Mouse (Mus musculus) E14TG2a.4 (cell line): ENCODE results near the gene Edc4.

ENCODE experiments used
- CTCF ChIP-seq: conservative IDR thresholded peaks from 2 replicates; pipeline ENCODE4 v1.5.1; 2014; ENCODE audit warnings: low read length
- NANOG ChIP-seq: IDR thresholded peaks from 2 replicates; pipeline ENCODE4 v1.6.1; 2014; ENCODE audit warnings: borderline replicate concordance, low read length, mixed read lengths
- POU5F1 ChIP-seq: IDR thresholded peaks from 2 replicates; pipeline ENCODE4 v1.6.1; 2014; ENCODE audit warnings: low read length, borderline replicate concordance

GRCm38 (mm10) chr8:105846678-105847077, 34.0 kb upstream of the Edc4 start:
- no peak for TF ChIP-seq CTCF
- TF ChIP-seq NANOG = no peak
- TF ChIP-seq POU5F1 = no peak
